Mouse (Mus musculus) layer of hippocampus, adult 8-10 months (tissue): Measurements from ENCODE around the gene Smad1. TPM values are rescaled to one million over a fixed set of nuclear protein-coding genes. Genes with fewer than 3 reads are reported as not detected.
A peak's percentile ranks its signal among the peaks of the same experiment; 100 is the strongest.

ENCODE experiments used
- DNase-seq, 2 experiments: peaks; one replicate each; pipeline ENCODE4 v3.0.0; 2022; ENCODE audit warnings: low spot score in 2 of 2
- total RNA-seq, 4 experiments: library from RNA; stranded (reverse); gene quantifications; 2 replicates each; pipeline ENCODE4 v1.2.4; 2022

The Smad1 gene
- total RNA-seq, 4 experiments from 2014 or later, result 22.4 to 30.8 (median 24.9) TPM

DNA sequence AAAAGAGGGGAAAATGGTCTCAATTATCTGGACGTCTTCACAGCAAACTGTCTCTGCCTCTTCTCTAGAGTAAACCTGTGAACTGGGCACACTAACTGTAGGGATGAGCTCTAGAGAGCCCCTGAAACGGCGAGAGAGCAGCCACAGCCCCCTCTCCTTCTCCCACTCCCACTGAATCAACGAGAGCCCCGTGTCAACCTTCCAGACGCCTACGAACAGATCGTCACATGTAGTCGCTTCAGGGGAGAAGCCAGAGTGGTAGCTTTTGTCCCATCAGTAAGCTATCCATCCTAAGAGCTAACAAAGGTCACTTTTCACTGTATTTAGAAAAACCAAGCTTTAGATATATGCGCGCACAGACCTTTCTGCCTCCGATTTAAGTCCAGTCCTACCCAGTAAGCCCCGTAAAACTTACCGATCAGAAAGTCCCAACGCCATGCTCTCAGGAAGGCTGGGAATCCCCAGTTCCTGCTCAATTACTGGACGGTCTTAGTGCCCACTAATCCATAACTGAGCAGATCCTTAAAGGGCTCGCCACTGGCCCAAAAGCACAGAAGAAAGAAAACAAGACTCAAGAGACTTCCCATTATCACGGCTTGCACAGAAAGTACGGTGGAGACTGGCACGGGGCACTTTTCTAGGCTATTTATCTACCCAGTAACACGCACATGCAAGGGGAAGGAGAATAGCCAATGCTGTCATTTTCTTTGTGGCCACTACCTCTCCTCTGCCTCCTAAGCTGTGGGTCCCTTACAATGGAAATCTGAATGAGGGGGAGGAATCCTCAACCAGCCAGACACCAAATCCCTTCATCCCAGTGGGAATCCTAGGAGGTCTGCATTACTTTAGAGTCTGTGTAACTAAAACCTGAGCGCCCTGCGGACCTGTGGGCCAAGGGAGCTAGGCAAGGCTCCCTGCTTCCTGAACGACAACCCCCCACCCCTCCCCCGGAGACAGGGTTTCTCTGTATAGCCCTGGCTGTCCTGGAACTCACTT lies 14.7 kb downstream of the Smad1 start:
- DNase-seq, result no peak

DNA sequence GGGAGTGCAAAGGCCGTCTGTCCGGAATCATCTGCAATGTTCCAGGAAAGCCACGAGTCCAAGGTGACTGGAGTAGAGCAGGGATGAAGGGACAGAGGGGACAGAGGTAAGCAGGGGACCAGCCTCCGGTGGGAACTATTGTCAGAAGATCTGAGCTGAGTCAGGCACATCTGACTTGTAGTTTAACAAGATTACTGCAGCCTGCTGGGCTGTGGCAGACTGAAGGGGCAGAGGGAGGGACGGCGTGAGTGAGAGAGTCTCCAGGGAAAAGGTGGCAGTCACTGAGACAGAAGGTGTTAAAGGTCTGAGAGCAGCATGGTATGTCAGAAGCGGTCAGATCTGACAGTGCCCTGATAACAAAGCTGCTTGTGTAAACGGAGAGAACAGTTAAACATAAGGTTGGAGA lies 16.5 kb downstream of the Smad1 start:
- no peak for DNase-seq

- DNase-seq, result no peak
These were observed 17.5 kb downstream of the Smad1 start for GRCm38 (mm10) chr8:79381771-79382170.

DNA sequence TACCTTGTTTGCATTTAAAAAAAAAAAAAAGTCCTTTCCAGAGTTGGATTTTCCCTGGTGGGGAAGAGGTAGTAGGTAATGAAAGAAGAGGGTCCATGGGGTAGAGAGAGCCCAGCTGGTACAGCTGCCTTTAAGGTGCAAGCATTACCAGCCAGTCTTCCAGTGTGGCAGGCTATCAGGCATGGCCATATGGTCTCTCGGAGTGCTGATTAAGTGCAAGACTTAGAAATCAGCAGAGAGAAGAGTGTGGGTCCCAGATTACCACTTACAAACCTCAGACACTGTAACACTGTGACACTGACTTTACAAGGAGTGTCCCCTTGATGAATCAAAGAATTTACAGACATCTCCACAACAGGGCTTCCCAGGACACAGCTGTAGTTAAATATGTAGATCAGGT lies 18.9 kb downstream of the Smad1 start:
- DNase-seq, result no peak

DNA sequence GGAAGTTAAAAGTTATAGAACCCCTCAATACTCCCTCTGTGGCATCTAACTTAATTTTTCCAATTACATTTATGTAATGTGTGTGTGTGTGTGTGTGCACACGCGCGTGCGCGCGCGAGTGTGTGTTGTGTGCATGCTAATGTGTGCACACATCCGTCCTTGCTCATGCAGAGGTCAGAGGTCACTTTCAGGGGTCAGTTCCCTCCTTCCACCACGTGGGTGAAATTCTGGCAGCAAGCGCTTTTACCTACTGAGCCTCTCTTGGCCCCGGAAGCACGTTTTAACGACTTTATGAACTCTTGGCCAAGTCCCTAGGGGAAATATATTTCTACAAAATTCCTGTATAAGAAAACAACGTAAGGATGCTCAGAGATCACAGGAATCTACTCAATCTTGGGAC lies 19.3 kb downstream of the Smad1 start:
- DNase-seq, result no peak

- DNase-seq, result no peak
These were observed 22.7 kb downstream of the Smad1 start for GRCm38 (mm10) chr8:79376648-79377047.

- peak; percentile 40 to 66 for DNase-seq
These were observed 23.6 kb downstream of the Smad1 start for GRCm38 (mm10) chr8:79375775-79376123.

DNA sequence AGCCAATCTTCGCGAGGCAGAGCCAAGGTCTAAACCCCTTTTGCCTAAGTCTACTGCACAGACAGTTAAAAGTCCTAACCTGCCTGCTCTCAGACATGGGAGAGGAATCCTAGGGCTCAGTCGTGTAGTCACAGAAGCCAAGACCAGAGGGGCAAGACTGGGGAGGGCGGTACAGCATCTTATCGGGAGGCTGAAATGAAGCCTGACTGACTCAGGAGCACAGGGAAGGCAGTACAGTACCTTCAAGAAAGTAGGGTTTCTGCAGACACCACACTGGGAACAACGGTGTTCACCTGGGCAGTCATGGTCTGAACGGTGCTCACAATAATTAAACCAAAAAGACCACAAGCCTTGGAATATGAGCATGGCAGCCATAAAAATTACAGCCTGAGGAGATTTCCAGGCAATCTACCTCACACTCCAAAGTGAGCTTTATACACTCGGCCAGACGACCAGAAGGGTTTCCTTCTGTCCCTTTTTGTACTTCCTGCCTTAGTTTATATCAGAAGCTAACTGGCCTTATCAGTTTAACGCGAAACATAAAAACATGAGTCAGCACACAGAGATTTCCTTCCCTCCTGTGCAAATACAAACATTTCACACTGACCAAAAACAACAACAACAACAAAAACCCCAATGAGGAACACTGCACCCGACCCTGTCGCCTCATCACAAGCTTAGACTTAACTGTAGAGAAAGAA lies 24.1 kb downstream of the Smad1 start:
- no peak for DNase-seq

- no peak for DNase-seq
These were observed 24.9 kb downstream of the Smad1 start for GRCm38 (mm10) chr8:79374410-79374809.

GRCm38 (mm10) chr8:79373563-79373962 lies 25.8 kb downstream of the Smad1 start:
- no peak for DNase-seq

GRCm38 (mm10) chr8:79372960-79373359 lies 26.4 kb downstream of the Smad1 start:
- no peak for DNase-seq

- DNase-seq, result no peak
These were observed 26.8 kb downstream of the Smad1 start for GRCm38 (mm10) chr8:79372521-79372920.

GRCm38 (mm10) chr8:79372084-79372483 lies 27.2 kb downstream of the Smad1 start:
- DNase-seq, result no peak

DNA sequence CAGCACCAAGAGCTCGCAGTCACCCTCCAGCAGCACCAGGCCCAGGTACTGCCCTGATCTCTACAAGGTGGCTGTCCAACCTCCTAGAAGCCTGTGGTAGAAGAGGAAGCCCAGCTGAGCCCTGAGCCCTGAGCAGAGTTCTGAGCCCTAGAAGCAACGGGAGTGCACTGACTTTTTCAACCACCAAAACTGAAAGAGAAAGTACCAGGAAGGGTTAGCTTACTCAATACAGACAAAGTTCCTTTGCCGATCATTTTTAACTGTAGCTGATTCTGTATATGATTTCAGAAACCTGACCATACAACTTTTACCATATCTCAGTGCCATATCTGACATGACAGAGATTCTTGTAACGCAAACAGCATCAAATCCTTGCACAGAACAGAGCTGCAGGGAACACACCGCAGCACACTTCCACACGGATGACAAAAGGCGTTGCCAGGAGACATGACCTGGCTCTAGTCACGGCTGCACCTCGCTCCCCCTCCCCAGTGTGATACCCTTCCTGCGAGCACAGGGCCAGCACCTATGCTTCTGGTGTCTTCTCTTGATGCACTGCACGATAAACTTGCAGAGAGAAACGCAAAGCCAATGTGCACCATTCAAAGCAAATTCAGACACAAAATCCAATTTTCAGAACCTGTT lies 28.6 kb downstream of the Smad1 start:
- no peak for DNase-seq

GRCm38 (mm10) chr8:79369163-79369562 lies 30.2 kb downstream of the Smad1 start:
- DNase-seq, result no peak

DNA sequence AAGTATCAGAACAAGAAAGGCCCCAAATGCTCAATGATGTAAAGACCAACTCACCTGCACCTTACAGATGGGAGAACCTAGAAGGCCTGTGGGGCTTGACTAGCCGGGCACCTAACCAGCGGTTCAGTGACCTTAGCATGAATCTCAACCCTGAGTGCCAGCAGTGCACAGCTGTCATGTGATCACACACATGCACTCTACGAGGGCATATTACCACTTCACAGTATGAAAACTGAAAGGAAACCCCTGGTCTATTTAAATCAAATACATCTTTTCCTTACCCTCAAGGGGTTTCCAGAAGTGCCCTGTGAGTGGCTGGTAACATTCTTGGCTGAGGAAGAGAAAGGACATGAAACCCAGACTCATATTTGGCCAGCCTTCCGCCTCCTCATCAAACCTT lies 31.4 kb downstream of the Smad1 start:
- DNase-seq, result no peak

GRCm38 (mm10) chr8:79367350-79367749 lies 32.0 kb downstream of the Smad1 start:
- no peak for DNase-seq

- DNase-seq, result no peak
These were observed 33.1 kb downstream of the Smad1 start for GRCm38 (mm10) chr8:79366227-79366626.

GRCm38 (mm10) chr8:79365707-79366106 lies 33.6 kb downstream of the Smad1 start:
- no peak for DNase-seq

DNA sequence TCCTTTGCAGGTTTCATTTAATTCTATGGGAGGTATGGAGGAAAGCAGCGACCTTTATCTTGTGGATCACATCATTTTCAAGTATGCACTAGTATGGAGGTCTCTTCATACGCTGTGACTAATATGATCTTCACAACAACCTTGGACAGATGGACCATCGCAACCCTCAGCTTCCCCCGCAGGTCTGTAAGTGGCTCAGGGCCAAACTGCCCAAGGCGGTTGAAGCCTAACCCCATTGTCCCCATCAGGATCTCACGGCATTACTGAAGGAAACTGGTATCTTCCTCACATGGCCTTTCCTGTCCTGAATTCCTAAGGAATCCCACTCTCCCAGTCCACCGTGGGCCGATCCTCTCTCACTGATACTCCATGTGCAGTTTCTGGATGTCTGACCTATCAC lies 34.5 kb downstream of the Smad1 start:
- no peak for DNase-seq

GRCm38 (mm10) chr8:79362430-79362829 lies 36.9 kb downstream of the Smad1 start:
- DNase-seq, result no peak
